Mouse (Mus musculus) lung, postnatal 36 days (tissue): ENCODE results near the gene Igfbp4.

Source experiments
- DNase-seq: peaks from one replicate; pipeline ENCODE4 v3.0.0; 2022; ENCODE audit warnings: mixed read lengths

Gene Igfbp4

DNA sequence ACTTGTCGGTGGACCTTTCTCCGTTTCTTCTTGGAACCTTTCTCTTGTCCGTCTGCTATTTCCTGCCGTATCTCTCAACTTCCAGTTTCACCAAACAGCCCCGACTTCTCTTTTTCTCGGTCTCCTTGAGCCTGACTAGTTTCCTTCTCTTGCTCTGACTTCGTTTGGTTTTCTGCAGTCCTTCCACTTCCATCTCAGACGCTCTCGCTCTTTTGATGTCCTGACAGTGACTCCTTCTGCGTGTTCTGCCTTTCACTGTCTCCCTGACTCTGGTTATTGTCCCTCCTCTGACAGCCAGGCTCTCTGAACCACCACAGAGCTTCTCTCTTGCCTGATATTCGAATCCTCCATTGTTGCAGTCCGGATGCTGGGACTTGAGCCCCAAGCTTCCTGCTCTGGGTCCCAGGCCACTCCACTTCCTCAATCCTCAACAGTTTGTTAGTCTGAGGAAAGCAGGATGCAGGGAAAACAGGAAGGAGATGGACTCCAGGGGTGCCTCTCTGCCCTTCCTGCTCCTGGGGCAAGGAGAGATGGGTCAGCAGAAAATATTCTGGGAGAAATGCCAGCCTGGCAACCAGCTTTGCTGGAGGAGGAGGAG, 1.9 kb downstream of the Igfbp4 start:
- DNase-seq, result peak; percentile 69

DNA sequence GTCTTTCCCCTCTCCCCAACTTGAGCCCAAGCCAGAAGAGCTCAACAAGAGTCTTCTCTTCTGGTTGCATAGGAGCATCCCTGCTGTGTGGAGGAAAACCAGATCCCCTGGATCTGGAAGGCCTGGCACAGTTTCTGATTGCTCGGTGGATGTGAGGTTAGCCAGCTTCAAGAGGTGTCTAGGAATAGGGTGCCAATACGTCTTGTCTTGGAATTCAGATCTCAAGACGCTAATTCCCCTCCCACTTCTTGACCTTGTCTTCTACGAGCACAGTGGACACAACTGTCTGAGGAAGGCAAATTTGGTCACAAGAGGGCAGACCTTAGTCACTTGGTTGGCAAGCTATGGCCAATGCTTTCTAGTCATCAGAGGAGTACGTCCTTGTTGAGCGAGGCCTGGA, 2.6 kb downstream of the Igfbp4 start:
- no peak for DNase-seq

DNA sequence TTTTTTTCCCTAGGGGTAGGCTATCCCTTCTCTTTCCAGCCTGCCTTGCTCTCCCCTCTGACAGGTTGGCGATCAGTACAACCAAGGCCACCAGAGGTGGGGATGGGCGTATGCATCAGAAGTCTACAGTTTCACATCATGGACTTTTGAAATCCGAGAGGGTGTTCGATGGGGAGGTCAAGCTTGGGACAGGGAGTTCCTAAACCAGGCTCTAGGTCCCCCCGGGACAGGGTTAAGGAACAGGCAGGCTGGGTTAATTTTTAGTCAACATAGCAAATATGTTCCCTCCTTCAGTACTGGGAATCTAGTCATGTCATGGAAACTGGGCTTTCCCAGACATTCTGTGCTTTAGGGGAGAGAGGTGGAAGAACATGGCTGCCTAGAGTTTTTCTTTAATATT, 3.3 kb downstream of the Igfbp4 start:
- no peak for DNase-seq

DNA sequence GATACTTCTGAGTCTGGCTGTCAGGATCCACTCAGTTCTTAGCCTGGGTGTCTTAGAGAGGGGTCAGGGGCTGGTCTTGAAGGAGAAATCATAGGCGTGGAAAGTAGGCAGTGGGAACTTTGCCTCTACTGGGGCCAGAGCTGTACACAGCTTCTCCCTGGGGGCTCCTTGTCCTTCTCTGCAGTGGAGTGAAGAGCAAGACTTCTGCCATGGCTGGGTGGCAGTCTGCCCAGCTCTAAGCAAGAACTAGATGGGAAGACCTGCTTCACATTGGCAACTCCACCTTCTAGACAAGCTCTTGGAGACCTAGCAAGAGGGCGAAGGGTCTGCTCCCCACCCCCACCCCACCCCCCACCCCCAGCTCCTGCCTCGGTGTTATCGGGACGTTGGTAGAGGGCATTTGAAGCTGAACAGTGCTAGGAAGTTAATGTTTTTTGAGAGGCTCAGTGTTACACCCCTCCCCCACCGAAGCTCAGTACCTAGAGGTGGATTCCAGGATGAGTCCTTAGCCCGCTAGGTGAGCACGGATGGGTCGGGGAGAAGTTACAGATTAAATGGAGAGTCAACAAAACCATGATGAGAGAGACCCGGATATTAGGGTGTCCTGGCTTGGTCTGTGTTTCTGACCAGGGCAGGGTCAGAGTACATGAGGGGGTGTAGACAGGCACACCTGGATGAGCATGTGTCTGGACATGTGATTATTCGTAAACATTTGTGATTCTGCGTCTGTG, 4.3 kb downstream of the Igfbp4 start:
- DNase-seq, result no peak

DNA sequence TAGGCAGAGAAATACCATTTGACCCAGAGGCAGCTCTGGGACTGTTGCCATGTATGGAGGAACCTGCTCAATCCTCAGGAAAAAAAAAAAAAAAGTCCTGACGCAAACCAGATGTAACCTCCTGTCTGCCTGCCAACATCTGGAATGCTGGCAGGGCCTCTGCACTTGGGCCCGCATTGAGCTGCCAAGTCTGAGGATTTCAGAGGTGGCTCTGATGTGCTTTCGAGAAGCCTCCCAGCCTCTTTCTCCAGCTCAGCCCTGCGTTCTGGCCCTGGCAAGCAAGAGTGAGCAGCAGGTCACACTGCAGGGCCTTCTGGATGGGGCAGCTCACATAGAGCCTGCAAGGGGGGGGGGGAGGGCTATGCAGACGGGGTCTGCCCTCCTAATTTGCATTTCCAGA, 6.1 kb downstream of the Igfbp4 start:
- peak; percentile 73 for DNase-seq

DNA sequence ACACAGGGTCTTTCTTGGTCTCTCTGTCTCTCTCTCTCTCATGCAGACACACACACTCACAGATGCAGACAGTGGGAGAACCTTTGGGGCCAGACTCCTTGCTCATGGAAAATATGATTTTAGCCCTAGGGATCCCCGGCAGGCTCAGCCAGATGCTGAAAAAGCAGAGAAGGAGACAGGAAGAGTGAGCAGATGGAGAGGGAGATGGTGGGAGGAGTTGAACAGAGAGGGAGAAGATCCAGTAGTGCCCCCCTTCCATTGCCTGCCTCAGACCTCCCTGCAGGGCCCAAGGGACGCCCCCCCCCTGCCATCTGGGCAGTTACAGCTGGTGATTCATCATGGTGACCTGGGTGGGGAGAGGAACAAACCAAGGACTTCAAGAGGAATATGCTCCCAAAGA, 6.6 kb downstream of the Igfbp4 start:
- no peak for DNase-seq

DNA sequence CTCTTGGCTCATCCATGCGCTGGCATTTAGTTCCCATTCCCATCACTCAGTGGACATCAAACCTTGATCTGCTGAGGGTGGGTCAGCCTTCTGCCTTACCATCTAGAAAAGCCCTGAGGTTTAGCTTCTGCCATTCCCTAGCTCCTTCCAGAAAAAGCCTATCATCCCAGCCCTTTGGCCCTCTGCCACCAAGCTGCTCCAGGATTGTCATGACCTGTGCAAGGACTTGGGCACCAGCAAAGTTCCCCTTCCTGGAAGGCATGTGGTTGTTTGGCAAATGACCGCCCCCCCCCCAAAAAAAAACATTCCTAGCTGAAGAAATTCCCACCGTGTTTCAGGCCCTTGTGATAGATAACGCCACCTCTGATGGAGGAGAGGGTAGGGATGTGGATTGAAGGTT, 14.1 kb downstream of the Igfbp4 start:
- DNase-seq, result no peak

DNA sequence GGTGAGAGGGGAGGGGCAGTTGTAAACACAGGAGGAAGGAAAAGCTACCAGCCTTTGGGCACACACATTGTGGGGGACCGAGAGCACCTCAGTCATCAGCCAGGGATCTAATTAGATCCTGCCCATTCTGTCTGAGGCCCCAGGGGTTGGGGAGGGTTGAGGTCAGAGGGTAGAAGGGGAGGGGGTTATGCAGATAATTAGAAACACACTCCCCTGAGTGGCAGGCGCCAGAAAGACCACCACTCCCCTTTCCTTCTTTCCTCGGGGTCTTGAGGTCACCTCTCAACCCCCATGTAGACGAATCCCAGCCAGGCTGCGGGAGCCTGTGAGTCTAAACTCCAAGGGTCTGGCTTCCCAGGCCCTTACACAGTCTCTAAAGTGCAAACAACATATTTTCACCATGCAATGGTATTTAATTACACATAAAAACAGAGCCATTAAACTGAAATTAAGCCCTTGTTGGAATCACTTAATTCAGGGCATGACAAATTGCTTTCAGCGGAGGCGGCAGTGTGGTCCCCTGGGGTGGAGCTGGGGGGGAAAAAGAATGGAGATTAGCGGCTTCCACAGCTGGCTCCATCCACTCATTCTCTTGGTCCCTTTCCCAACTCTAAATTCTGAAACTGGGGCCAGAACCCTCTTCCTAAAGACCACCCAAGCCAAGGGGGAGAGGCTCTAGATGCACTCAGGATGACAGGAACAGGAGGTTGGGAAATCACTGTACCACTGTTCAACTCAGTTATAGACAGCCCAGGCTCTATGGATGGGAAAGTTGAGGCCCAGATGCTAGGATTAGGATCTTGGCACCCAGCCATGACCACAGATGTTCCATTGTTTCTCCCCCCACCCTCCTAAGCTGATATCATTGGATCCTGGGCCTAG, 14.8 kb downstream of the Igfbp4 start:
- DNase-seq, result no peak

DNA sequence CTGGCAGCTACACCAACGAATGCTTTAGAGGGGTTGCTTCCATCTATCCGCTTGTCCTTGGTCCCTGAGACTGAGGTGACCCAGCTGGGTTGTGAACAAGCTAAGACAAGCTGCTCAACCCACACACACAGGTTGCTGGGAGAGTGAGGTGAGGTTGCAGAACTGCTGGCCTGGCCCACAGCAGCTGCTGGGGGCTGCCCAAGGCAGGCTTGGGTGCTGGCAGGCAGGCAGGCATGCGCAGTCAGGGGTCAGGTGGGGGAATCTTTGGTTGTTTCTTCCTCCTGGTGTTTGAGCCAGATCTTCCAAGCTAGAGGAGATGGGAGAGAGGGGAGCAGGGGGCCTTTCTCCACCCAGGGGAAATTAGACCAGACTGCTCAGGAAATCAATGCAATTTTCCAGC, 19.4 kb downstream of the Igfbp4 start:
- DNase-seq, result no peak

DNA sequence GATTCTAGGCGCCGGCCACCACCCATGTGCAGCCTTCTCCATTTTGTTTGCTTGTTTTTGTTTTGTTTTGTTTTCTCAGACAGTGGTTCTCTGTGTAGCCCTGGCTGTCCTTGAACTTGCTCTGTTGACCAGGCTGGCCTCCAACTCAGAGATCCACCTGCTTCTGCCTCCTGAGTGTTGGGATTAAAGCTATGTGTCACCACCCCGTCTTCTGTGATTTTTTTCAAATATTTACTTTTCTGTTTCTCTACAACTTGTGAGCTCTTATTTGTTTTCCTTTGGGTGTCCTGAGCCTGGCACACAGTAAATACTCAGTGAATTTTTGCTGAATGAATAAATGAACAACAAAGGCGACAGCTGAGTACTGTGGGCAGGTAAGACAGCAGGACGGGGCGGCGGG, 21.6 kb downstream of the Igfbp4 start:
- DNase-seq, result no peak

DNA sequence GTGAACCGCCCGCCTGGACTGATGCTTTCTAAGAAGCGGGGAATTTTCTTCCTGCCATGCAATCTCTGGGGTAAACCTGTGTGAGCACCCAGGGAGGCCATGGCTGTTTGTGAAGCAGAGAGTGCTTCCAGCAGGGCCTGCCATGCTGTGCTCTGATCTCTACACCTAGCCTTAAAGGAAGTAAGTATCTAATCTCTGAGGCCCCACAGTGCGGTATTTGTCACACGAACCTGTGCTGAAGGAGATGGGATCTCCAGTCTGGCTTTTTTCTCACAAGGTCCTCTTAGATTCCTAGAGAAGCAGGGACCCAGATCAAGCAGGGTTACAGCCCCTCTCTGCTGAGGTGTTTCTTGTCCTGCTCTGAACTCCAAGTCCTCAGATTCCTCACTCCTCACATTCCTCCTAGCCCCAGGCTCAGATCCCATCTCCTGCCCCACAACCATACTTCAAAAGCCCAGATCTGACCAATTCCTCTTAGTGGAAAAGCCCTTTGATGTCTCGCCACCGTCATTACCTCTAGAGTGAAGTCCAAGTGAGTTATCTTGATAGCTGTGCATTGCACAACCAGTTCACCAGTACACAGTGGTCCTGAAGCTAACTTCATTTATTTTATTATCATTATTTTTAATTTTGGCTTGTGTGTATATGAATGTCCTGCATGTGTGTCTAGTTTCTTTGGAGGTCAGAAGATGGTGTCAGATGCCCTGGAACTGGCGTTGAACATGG, 22.5 kb downstream of the Igfbp4 start:
- no peak for DNase-seq

DNA sequence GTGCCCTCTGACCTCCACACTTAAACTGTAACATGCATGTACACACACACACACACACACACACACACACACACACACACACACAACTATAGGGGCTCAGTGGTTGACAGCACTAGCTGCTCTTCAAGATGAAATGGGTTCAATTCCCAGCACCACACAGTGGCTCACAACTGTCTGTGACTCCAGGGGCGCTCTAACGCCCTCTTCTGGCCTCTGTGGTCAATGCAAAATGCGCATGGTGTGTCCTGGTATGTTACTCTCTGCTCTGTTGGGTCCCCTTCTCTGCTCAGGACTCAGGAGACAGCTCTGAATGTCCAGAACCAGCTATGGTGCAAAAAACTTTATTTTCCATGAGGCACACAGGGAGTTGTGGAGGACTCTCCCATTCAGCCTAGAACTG, 24.3 kb downstream of the Igfbp4 start:
- no peak for DNase-seq

DNA sequence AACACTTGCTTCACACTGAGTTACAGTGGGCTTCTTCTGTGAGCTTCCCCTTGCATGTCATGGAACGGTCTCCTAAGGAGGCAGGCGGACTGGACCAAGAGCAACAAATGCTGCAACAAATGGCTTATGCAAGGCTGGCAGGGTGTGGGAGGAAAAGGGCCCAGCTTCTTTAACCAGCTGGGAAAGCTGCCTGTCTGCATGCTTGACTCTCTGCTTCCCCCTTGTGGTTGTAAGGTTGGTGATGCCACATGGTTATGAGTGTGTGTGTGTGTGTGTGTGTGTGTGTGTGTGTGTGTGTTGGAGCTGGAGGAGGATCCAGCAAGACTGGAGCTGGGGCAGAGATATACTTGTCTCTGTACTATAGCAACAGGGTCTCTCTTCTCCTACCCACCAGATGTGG, 24.9 kb downstream of the Igfbp4 start:
- peak; percentile 97 for DNase-seq

DNA sequence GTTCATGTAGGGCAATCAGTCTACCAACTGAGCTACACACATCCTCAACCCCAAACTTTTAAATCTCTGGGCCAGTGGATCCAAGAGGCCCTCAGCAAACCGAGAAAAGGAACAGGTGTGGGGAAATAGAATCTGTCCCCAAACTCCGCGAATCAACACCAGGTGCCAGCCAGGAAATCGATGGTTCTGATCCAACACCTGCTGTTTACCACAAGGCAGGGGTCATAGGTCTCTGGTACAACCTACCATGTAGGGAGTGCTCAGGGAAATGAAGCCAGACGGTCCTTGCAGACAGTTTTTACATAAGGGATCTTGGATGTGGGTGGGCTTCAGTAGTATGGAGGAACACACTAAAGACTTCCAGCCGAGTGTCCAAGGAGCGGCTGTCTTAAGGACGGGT, 26.5 kb downstream of the Igfbp4 start:
- DNase-seq, result no peak

DNA sequence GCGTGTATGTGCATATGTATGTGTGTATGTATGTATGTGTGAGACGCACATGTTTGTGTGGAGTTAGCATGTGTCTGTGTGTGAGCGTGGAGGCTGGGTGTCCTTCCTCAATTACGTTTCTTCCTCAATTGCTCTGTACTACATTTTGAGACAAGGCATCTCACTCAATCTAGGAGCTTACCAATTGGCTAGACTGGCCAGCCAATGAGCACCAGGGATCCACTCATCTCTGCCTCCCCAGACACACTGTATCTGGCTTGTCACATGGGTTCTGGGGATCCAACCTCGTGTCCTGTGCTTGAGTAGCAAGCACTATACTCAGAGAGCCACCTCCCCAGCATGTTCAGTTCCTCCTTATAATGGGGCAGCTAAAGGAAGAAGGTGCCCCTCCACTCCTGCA, 27.4 kb downstream of the Igfbp4 start:
- DNase-seq, result no peak

DNA sequence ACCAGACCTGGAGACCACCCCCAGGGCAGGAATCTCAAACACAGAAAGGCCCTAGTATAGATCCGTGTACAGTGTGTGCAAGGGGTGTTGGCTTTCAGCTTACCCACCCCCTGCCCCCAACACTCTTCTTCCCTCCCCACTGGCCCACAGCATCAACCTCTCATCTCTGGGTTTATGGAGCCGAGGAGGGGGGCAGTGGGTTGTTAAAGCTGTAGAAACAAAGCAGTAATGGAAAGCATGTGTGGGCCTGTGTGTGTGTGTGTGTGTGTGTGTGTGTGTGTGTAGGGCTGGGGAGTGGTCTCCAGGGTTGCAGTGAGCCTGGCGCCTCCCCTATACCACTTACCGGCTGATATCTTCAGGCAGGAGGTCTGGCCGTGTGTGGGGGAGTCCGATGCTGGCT, 30.8 kb downstream of the Igfbp4 start:
- no peak for DNase-seq

DNA sequence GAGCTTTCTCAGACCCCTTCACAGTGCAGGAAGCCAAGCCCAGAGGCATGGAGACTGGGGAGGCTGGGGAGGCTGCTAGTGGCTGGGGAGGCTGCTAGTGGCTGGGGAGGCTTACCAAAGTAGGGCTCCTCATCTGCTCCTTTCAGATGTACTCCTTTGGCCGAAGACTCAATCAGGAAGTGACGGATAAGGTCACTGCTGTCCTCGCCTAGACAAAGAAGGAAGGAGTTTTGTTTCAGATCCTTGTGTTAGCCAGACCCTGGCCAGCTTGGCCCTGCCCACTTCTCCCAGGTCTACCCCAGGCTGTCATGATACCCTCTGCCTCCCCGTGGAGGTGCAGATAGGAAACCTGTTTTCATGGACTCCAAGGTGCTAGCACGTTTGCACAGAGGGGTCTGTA, 32.7 kb downstream of the Igfbp4 start:
- no peak for DNase-seq

DNA sequence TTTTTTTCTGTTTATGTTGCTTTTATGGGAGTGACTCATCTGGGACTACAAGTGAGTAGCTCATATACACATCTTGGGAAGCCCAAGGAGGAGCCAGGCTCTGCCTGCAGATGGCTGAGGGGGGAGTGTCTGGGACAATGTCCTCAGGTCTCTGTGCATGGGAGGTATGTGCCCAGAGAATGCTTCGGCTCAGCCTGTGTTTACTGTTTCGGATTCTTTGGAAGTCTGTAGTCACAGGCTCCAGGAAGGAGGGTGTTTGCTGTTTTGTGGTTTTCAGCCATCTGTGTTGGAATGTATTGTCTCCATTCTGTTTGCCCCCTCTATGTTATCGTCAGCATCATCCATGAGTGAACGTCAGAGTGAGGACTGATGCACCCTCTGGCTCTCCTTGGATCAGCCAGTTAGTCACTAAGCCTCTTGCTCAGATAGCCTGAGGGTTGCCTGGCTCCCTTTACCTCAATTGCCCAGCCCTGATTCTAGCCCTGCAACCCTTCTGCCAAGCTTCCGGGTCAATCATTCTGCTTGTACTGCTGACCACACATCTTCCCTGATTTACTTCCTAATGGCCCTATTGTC, 35.8 kb downstream of the Igfbp4 start:
- DNase-seq, result no peak

DNA sequence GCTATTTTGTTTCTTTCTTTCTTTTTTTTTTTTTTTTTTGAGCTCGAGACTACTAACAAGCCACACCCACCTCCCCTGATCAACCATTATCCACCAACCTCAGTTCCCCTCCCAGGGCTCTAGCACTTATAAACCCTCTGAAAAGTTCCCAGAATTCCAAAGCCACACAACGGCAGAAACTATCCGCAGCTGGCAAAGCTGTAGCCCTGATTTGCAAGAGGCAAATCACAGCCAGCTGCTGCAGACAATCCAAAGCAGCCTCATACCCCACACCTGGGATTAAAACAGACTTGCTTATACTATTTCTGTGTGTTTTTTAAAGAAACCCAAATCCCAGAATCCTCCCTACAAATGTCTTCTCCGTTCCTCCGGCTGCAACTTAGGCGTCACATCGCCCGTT, 36.8 kb downstream of the Igfbp4 start:
- no peak for DNase-seq

DNA sequence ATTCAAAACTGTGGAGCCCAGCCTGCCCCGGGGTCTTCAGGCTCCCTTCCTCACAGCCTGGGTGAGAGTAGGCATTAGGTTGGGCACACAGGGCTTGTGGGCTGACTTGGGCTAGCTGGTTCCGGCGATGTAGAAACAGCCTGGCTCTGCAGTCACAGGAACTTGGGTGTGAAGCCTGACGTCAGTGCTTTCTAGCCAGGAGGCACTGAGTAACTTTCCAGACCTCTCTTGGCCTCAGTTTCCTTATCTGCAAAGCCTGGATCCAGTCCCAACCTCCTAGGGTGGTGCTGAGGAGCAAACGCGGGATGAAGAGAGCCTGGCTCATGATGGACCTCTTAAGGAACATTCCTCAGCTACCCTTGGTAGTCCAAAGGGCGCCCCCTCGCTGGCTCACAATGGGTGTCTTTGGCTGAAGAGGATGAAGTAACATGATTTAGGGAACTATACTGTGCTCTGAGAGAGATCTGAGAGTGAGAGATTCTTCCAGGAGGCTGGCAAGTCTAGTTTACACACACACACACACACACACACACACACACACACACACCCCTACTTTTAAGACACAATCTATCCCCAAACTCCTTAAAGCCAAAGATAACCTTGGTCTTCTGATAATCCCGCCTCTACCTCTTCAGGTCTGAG, 40.0 kb downstream of the Igfbp4 start:
- DNase-seq, result peak; percentile 42

DNA sequence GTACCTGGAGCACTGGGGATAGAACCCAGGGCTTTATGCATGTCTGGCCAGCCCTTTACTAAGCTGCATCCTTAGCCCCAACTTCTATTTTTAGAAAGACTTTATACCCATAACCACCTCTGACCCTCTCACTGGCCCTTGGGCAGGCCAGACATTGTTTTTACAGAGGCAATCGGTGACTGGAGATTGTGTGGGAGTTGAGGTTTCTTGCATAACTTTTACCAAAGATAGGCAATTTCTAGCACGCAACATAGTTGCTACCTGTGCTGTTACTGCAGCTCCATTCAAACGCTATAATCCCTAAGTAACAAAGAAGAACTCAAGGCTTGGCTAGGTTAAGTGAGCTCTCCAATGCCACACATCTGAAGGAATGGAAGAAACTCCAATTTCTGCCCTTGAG, 40.5 kb downstream of the Igfbp4 start:
- DNase-seq, result no peak

DNA sequence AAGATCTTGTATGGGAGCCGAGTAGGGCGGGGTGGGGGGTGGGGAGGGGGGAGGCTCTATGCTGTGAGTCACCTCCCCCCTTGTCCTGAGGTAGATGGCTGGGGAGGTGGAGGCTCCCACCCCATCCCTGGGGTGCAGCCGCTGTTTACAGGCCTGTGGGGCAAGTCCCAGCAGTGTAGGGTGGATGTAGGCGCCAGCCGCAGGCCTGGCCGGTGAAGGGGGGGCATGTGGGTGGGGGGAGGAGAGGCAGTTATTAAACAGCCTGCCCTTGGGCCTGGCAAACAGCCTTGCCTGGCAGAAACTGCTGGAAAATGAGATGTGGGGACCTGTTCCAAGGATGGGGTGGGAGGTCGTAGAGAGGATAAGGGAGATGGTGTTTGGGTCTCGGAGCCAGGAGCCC, 41.1 kb downstream of the Igfbp4 start:
- DNase-seq, result no peak

DNA sequence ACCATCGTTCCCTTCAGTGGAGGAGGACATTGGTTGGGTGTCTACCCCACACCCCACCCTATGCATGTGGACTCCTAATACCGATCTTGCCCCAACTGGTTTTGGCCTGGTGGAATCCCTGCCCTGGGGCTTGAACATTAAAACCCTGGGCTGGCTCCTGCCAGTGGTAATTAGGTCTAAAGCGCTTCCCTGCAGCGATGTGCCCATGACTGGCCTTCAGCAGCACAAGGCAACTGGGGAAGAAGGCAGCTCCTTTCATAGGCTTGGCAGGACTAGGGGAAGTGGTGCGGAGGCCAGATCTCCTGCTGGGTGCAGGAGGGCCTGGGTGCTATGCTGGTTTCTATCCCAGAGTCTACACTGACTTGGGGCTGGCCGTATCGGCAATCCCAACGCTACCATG, 42.5 kb downstream of the Igfbp4 start:
- DNase-seq, result no peak
